Mouse (Mus musculus): ENCODE results near the gene Slc7a11.

Slc7a11 gene

DNA sequence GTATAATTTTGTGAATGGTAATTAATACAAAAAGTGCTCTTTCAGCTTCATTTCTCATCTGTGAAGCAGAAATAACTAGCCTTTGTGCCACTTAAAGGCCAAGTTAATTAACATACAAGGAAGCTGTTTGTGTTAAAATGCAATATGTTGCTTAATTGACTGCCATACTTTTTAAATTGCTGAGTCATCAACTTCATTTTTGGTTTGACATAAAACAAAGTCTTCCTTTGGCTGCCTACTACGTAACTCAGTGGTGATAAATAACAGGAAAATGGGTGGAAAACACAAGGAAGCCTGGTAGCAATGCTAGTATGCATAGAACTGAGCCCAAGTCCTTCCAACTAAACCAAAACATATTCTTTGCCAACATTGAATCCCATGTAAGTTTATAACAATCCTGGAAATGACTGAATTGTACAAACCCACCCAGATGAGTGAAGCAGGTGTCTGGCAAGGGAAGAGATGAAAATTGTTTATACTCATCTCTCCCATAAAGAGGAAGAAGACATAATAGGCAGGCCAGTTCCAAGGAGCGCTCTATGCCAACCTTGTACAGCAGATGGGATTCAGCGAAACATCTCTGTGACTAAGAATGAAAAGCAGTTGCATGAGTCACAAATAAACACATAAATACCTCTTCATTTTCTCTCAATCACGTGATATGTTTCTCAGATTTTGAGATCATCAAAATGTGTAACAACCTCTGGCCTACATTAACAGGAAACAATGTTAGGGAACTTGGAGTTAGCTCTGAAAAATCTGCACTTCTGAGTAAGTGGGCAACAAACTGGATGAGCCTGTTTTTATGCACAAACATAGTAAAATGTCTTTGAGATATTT, 459.8 kb downstream of the Slc7a11 start:
- peak; percentile 11 to 12 for DNase-seq

DNA sequence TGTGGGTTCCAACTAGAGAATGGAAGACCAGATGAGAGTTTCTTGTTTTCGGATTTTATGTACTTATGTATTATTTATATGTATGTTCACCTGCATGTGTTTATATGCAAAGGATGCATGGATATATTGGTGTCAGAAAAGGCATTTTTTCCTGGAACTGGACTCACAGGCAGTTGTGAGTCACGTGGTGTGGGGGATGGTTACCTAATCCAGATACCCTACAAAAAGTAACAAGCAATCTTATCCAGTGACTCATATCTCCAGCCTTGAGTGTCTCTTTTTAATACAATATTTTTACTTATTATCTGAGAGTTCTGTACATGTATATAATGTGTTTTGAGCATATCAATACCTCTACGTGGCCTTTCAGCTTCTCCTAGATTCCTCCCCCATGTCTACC, 469.4 kb downstream of the Slc7a11 start:
- no peak for DNase-seq

DNA sequence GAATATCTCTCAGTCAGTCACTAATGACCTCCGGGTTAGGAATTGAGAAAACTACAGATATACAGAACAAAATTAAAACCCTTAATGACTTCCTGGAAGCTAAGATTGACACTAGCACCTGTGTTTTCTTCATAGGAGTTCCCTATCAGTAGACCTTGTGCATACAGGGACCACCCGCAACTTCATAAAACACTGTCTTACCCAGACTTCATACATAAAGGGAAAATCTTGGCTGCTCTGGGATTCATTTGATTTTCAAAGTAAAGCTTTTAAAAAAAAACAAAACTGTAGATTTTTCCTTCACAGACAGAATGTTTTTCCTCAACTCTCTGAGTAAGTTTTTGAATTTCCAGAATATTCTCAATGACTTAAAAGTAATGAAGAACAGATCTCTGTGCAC, 477.8 kb downstream of the Slc7a11 start:
- no peak for DNase-seq

DNA sequence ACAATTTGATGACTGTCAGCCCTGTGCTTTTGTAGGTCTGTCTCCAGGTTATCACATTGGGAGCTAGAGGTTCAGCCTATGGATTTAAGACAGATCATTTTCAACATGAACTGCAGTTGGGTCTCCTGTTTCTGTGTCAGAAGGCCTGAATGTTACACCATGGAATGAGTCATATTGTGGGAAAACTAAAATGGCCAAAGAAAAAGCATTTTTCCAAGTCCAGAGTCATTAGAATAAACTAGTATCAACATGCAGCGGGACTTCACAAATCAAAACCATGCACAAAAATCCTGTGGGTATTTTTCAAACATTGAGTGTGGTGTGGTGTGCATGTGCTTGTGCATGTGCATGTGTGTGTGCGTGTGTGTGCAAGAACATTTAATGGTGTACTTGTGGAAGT, 482.8 kb downstream of the Slc7a11 start:
- no peak for DNase-seq

DNA sequence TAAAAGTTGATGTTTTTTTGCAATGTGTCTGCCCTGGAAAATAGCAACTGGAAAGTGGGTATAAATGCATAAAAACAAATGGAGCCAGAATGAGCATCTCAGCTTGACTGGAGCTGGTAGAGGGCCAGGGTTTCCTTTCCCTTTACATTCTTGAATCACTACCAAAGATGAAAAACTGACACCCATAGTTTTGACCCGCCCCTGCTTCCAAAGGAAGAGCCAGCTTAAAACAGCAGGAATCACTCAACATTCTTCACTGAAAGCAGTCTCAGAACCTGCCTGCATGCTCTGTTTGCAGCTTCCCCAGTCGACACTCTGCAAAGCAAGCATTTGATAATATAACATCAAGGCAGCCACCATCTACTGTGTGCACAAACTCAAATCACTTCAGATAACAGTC, 496.6 kb downstream of the Slc7a11 start:
- DNase-seq = peak in 1 of 2 experiments; percentile 1

DNA sequence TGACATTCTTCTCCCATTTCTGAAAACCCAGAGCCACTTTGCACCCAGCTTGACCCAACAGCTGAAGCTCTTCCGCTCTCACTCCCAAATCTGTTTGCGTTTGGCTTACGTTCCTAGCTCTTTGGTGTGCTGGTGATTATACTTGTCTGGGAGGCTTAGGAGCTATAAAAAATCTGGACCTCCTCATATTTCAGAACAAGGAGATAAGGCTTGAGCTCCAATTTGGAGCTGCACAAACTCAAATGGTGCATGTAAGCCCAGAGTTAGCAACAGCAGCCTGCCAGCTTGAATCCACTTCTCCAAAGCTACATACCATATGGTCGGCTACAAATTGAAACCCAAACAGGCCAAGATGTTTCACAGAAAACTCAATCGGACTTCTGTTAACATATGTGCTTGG, 498.6 kb downstream of the Slc7a11 start:
- peak; percentile 38 to 45 for DNase-seq

DNA sequence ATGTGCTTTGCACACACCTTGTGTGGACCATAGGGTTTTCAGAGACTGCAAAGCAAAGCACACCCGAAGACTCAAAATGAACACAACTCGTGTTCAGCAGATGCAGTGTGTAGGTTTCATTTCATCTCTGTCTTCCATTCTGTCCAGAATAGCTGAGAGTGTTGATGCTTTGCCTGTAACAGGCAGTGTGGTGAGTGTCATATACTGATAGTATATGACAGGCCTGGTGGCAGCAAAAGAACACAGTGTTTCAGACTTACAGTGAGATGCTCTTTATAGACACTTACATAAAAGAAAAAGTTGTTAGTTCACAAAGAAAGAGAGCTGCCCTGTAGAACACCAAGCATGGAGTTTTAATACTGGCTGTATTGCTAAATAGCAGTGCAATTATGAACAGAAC, 505.8 kb downstream of the Slc7a11 start:
- DNase-seq = no peak

DNA sequence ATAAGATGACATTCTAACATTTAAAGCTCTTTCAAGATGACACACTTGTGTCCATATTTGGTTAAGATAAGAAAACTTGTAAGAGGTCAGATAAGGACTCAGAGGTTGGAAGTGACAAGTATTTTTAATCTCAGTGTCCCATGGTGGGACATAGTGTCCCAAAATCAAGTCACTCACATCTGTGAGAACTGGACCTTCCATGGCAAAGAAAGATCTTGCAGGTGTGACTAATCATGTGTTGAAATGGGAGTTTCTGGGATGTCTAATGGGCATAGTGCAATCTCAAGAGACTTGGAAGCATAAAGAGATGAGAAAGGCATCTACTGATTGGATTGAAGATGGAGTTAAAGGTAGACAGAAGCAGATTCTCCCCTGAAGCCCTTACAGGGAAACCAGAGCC, 513.9 kb downstream of the Slc7a11 start:
- no peak for DNase-seq

DNA sequence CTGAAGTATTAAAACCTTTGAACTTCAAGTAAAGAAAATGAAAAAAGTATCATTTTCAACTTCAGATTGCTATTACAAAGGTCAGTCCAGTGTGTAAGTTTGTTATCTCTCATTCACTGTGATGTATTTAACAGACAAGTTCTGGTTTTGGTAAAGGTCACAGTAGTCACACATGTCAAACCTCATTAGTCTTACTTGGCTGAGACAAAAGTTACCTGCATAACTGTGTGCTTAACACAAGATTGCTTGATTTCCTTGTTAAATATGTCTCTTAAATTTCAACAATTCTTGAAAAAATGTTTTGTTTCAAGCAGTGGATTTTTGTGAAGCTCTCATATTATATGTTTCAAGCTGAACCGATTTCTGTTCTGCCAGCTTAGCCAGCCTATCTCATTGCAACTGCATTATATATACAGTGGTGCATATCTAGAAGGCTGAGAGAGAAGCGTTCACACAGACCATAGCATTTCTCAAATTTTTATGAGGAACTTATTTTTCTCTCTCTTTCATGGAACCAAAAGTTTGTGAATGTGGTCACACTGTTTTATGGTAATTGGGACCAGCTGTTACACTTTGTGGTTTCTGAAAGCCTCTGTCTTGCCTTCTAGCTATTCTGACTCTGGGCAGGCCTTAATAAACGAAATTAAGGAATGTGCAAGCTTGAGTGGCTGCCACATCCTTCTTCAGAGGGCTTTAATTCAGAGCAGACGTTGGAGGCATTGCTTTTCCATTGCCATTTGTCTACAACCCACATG, 514.7 kb downstream of the Slc7a11 start:
- no peak for DNase-seq

DNA sequence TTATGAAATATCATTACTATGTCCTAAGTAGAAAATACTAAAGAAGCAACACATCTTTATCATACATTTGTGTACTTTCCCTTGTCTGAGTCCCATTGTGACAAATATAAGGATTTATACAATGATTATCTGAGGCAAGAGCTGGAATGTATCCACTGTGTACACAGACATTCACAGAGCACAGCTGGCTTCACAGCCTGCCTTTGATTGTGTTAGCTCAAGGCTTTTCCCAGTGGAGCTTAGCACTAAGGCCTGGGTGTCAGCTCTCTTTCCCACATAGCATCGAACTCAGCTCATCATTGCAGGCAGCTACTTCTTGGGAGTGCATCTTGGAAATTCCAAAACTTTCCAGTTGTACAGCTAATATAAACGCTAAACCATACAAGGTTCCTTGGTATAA, 529.5 kb downstream of the Slc7a11 start:
- no peak for DNase-seq

DNA sequence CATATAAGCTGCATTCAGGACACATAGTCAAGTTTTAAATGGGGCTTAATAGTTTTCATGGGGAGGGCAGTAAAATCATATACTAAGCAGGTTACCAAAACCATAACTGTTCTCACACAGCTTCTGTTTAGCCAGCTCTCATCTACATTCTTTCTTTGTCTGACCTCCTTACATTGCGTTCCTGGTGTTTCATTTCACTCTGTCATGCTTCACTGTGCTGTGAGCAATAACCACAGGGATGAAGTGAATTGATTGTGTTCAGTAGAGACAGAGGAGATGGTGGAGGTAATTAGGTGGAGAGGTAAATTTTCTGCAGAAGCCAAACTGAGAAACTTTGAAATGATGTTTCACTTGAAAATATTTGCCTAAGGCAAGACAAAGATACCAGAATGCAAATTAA, 532.5 kb downstream of the Slc7a11 start:
- no peak for DNase-seq

DNA sequence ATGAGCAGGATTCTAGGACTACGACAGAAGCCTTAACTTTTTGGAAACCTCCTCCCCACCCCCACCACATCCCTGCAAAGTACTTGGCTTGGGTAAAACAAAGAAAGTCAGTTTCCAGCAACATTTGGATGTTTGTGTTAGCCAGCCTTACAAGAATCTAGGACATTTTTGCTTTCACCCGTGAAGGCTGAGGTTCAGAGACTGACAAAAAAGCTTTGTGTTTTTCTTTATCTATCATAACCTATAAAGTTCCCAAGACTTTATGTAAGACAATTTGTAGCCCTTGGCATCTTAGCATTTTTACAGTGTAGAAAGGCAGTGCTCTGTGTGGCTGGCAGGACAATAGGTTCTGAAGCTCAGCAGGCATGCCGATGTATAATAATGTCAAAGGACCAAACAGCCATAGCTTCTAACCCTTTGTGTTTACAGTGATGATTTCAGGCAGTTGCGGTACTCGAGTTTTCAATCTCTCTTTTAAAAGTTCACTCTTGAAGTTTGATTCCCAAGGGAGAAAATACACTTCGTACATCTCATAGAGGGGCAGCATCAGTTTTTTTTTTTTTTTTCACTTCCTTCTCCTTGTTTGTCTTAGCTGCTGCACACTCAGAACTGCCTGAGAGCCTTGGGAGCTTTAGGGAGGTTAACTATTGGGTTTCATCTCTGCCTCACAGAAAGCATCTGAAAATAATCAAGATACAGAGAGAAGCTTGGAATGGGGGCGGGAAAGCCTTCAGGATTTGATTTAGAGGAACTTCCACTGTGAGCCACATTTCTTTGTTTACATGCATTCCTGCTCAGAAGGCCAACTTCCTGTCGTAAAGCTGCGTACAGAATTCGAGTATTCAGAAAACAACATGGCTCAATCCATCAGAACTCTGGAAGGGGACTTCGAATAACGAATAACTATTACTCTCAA, 534.7 kb downstream of the Slc7a11 start:
- no peak for DNase-seq

DNA sequence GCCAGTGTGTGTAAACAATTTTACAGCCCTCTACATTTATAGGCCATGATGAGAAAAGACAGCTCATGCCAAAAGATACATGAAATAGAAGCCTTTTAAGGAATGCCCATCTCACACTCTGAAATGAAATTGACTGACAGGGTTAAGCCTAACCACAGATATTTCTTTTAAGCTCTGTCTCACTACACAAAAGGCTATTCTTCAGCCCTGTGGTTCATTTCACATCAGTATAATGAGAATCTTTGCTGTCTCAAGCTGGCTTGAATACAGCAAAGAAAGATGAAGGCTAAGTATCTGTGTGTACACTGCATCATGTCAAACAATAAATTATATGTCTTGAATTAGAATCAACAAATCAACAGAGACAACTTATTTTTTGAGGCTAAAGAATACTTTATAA, 549.5 kb downstream of the Slc7a11 start:
- no peak for DNase-seq

DNA sequence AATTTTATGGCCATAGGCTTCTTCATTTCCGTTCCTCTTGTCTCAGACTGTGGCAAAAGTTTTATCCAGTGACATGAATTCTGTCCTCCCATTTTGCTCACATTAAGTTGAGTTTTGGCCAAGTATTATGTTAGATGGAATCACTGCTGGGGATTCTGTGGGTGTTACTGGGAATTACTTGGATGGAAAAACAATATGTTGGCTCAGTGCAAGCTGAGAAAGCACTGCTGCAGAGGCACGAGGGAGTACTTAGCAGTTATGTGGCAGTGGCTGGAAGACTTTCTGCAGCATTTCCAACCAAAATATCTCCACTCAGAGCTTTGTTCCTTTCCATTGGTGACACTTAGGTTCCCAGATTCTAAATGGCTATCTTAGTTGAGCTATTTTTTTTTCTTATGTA, 556.1 kb downstream of the Slc7a11 start:
- no peak for DNase-seq

DNA sequence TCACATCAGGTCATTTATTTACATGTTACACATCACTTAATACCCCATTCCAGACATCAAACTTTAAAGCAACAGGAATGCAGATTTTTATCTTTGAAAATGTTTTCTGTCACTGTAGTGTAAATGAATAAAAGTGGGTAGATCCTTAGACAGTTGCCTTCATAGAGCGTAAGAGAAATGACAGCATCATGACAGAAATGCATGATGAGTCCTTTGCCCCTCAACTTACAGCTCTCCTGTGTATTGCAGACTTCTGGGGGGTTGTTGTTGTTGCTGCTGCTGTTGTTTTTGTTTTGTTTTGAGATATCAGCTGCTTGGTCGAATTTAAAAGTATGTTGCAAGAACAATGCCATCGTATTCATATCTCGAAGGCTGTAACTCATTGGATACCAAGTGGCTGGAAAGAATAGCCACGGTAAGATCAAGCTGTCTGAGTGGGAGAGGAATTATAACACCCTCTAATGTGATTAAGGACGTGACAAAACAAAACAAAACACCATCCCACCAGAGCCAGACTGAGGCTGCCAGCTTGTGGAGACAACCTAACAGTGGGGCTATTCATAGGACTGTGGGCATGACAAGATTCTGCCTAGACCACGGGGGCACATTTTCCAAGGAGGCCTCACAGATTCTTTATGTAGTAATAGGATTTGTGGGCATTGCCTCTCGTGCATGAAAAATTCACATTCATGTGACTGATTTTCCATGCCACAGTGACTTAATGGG, 557.0 kb downstream of the Slc7a11 start:
- no peak for DNase-seq

DNA sequence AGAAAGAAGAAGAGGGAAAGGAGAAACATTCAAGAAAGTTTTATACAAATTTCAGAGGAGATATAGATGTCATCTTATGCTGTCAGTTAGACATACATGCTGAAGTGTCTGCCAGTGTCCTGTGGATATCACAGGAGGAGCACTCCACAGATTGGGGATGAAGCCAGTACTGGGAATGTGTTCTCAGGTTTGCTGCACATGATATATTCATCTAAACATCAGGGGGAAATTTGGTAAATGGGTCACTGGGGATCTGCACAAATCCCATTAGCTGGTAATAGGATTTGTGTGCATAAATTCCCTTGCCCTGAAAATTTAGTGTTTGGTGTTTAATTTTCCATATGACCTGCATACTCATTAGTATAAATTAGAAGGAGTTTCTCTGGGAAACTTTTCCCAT, 562.9 kb downstream of the Slc7a11 start:
- DNase-seq = peak; percentile 54 to 69

DNA sequence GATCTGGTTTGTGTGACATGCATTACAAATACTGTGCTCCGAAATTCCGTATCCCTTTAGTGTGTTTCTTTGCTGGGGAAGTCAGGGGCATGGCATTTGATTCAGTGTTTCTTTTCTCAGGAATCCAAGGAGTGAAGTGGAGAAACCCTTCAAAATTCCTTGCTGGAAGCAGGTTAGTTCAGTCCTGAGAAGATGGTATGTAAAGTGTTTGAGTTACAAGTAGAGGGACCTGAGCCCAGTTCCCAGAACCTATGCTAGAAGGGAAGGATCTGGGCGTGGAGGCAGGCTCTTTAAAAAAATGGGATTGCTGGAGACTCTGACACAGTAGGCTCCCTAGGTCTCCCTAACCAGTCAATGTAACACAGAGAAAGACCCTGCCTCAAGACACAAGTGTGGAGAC, 572.6 kb downstream of the Slc7a11 start:
- no peak for DNase-seq

DNA sequence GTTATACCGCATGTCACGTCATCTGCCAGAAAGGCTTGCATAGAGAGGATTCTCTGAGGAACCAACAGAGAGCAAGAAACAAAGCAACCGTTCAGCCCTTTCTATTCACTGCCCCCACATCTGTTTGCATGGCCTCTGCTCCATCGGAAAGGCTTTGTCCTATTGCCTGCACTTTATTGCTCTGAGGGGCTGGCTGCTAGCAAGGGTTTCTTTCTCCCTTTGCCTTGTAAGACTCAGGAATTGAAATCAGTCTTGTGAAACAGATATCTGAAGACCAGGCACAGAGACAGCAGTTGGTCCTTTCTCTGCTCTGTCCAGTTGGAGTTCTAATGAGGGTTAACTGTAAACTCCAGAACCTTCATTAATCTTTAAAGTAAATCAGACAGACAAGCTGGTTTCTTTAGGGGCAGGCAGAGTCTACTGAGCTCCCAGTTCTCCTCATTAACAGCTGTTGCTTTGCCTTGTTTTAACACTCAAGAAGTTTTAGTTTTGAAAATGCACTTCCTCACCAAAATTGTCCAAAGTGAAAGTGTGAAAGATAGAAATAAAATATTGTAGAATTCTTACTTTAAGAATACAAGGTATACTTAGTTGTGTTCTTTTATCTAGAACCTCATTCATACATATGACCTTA, 575.3 kb downstream of the Slc7a11 start:
- DNase-seq = no peak

DNA sequence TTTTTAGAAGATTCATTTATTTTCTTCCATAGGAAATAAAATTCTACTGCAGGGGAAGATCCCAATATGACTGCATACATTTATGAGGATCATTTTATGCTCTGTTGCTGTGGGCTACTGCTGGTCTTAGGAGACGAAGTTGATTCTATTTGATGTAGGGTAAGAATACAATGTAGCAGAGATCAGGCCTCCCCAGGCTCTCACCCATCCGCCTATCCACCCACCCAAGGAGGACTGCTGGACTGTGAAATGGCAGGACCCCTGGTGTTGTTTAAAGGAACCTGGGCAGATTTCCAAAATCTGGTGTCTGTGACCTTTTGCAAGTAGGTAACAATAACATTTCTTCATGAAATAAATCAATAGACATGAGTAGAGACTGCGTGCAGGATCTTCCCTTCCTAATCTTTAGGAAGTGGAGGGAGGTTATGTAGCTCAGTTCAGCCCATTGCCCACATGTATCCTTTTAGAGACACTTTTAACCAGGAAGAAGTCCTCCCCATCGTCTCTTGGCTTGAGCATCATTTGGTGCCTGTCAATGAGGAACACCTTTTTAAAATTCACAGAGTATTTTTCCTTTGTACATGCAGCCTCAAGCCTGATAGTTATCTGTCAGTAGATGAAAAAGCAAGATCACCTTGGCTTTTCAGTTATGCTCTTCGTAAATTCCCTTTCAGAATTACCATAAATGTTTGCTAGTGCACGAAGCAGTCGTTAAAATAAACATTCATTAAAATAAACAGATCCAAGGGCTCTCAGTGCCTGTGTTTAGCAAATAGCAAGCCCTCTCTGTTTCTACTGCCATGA, 576.1 kb downstream of the Slc7a11 start:
- DNase-seq = no peak

DNA sequence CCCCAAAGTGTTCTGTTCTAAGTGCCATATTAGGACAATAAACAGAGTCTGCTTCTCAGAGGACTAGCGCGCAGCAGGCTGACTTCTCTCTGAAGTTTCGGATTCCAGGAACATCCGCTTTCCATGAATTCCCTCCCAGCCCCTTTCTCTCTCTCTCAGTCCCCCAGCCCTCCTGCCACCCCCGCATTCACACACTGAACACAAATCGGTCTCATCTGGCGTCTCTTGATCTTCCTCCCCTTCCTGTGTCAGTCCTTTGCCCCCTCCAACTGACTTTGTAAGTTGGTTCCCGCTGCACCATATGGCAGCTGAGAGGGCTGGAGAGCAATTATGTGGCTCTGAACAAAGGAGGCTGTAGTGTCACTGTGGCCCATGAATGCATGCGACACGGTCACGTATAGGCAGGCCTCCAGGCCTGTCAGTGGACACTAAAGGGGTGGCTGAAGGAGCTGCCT, 577.3 kb downstream of the Slc7a11 start:
- peak in 1 of 2 experiments; percentile 38 for DNase-seq

DNA sequence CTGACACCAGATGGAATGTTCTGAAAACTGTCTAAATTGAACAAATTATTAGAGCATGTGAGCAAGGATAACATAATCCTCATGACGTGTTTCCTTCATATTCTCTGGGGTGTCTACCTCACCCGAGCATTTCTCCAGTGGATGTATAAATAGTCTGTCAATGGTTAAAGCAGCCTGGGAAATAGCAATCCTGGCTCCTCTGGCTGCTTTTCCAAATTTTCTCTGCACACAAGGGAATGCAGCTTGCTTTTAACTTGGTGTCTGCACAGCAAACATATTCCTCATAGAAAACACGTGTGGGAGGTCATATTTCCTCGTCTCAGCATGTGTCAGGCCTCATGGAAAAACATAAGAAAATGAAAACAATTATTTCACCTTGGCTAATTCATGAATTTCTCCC, 586.6 kb downstream of the Slc7a11 start:
- no peak for DNase-seq

Measured in cerebellum, postnatal 10 days (tissue).